Mouse (Mus musculus) cortical plate, adult 2 months (tissue): ENCODE results near the gene Myo16.

Source experiments
- CTCF ChIP-seq: fragments of 200-500 bp; IDR thresholded peaks from 2 replicates; pipeline ENCODE4 v1.5.1; 2011; ENCODE audit warnings: mild to moderate bottlenecking, control low read depth, low read length; ENCODE audit not compliant: insufficient read depth; ENCODE audit errors: extremely low read depth
- POLR2A ChIP-seq: fragments of 200-500 bp; IDR thresholded peaks from 2 replicates; pipeline ENCODE4 v1.6.1; 2011; ENCODE audit warnings: mild to moderate bottlenecking, low read length, control low read depth; ENCODE audit not compliant: insufficient read depth; ENCODE audit errors: extremely low read depth

- TF ChIP-seq CTCF (no peak), POLR2A (no peak)
These were observed 346.1 kb downstream of the Myo16 start for GRCm38 (mm10) chr8:10499846-10500245.
